Mouse (Mus musculus) WW6 (cell line): Measurements from ENCODE around the gene Tmem274.

Experiments used
- DNase-seq: peaks from one replicate; pipeline ENCODE4 v3.0.0-alpha.2; 2013; ENCODE audit warnings: low read depth, low spot score

Tmem274 gene

GRCm38 (mm10) chr4:149475096-149475495 is 2.1 kb upstream of the Tmem274 start:
- no peak for DNase-seq

GRCm38 (mm10) chr4:149484566-149484965 is 7.4 kb downstream of the Tmem274 start:
- no peak for DNase-seq

GRCm38 (mm10) chr4:149485053-149485824 is 8.1 kb downstream of the Tmem274 start, which contains the start of the genes Nmnat1 and Lzic:
TSS of gene Nmnat1 (minus strand) at chr4:149485202.
TSS of gene Lzic (plus strand) at chr4:149485229.
- DNase-seq: peak; percentile 90

GRCm38 (mm10) chr4:149485825-149486206 is 8.6 kb downstream of the Tmem274 start:
- no peak for DNase-seq

GRCm38 (mm10) chr4:149487729-149488128 is 10.6 kb downstream of the Tmem274 start:
- DNase-seq: no peak

DNA sequence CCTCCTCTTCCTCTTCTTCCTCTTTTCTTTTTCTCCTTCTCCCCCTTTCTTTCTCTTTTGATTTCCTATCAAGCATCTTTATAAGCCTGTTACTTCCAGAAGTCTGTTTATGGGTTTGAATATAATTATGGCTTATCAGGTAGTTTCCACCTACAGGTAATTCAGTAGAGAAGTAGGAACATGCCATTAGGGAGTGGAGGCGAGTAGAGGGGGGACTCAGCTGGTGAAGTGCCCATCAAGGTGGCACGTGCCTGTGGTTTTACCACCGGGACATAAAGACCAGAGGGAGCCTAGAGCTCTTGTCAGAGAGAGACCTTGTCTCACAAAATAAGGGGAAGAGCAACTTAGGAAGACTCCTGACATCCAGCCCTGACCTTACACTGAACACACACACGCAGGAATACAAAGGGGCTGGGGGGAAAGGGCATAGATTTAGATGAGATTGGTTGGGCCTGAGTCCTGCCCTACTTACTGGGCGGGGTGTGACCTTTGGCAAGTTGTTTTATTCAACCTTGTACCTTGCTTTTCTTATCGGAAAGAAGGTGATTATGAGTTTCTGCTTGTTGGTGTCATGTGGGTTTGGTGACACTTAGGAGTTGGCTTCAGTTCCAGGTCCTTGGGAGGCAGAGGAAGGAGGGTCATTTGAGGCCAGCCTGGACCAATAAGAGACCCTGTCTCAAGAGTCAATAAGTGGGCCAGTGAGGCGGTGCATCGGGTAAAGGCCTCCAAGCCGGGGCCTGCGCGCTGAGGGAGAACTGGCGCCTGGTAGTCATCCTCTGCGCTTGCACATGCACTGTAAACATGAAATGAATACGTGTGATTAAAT is 12.4 kb downstream of the Tmem274 start:
- no peak for DNase-seq

DNA sequence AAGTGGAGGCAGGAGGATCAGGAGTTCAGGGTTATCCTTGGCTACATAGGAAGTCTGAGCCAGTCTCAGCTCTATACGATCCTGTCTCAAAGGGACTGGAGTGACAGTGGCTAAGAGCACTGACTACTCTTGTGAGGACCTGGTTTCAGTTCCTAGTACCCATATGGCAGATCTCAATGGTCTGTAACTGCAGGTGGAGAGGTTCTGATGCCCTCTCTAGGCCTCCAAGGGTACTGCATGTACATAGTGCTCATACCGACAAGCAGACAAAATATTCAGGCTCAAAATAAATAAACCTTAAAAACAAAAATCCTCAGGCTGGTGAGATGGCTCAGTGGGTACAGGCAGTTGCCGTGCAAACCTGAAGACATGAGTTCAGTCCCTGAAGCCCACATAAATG is 14.0 kb downstream of the Tmem274 start:
- DNase-seq: no peak

DNA sequence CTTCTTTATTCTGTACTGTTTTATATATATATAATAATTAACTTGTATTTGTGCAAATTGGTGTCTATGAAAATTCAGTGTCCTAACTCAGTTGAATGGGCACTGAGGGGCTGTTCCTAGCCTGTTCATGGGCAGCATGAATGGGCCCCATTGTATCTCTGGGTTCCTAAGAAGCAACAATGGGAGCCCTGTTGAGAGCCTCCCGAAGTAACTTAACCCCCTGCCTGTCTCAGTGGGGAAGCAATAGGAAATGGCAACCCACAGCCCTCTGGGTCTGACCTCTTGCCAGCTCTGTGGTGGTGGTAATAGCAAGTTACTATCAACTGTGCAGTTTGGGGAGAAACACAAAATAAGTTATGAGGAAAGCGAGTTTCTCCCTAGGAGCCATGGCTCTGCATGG is 19.4 kb downstream of the Tmem274 start:
- DNase-seq: no peak

- DNase-seq: no peak
Measured at GRCm38 (mm10) chr4:149498901-149499300, 21.7 kb downstream of the Tmem274 start.

DNA sequence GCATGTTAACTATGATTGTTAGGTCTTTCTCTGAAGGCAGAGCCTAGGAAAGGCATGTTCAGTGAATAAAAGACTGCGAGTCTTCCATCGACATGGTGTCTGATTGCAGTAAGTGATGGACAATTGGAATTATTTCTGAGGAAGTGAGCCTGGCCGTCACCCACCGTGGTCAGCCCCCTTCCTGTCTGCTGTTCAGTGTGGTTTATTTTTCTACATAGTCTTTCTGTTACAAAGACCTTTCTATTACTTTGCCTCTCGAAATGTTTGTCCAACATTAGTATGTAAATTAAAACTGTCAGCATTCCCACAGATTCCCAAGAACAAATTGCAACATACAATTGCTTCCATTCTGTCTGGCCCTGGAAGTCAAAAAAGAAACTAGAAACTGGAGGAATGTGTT is 22.6 kb downstream of the Tmem274 start:
- no peak for DNase-seq

DNA sequence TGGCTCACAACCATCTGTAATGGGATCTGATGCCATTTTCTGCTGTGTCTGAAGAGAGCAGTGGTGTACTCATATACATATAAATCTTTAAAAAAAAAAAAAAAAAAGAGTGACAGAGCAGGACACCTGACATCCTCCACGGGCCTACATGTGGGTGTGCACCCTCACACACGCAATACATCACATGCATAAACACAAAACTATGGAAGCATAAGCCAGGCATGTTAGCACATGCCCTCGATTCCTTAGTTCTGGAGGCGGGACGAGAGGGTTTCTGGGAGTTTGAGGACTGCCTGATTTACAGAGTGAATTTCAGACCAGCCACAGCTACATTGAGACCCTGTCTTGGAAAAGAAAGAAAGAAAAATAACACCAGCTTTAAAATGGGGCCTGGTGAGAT is 27.2 kb downstream of the Tmem274 start:
- no peak for DNase-seq

DNA sequence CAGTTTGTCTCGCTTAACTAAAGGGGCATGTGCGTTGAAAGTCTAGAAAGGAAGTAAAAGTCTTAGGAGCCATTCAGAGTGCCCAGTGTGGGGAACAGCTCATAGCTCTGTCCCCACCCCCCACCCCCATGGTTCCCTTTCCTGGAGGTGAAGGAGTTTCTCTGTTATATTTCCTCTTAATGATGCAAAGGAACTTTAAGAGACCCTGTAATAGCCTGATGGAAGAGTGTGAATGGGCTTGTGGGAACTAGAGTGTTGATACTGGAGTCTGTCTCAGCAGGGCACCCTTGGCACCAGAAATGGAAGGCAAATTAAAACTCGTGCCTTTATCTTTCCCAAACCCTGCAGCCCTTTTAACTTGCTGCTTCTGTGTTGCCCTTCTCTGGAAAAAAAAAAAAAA is 27.7 kb downstream of the Tmem274 start:
- DNase-seq: no peak

- no peak for DNase-seq
Measured at GRCm38 (mm10) chr4:149505261-149505967, 28.2 kb downstream of the Tmem274 start.

GRCm38 (mm10) chr4:149506904-149507303 is 29.7 kb downstream of the Tmem274 start:
- DNase-seq: no peak

- no peak for DNase-seq
Measured at GRCm38 (mm10) chr4:149511221-149511646, 34.1 kb downstream of the Tmem274 start.

DNA sequence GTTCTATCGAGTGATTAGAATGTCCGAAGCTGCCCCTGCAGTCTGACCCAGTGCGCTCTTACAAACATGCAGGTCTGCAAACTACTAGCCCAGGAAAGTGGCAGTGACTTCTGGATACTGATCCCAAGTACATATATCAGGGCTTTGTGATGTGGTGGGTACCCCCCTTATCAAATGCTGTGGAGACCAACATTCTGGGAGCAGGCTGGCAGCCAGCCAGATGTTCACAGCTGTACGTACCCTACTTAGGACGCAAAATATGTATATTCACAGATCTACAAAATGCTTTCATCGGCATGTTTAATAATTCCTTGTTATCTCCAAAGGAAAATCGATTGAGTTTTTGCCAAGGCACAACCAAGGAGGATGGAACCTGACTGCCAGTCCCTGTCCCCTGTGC is 34.9 kb downstream of the Tmem274 start:
- DNase-seq: no peak

DNA sequence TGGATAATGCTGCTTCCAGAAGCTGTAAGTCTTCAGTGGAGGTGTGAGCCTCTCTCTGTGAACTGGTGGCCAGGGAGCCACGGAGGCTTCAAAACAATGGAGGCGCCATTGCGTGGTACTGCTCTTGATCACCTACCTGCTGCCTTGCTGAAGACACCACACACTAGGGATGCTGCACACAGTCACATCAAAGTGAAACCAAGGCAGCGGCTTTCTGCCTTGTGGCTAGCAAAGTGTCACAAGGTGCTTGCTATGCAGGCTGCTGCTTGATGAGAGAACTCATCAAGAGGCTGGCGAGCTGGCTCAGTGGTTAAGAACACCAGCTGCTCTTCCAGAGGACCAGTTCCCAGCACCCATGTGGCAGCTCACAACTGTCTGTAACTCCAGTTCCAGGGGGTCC is 38.5 kb downstream of the Tmem274 start:
- DNase-seq: no peak

GRCm38 (mm10) chr4:149517868-149518340 is 40.7 kb downstream of the Tmem274 start, which contains the start of gene Ctnnbip1:
TSS of gene Ctnnbip1 (plus strand) at chr4:149518236.
- DNase-seq: peak; percentile 93

GRCm38 (mm10) chr4:149518351-149519220 is 41.4 kb downstream of the Tmem274 start:
- DNase-seq: no peak

GRCm38 (mm10) chr4:149521258-149521657 is 44.1 kb downstream of the Tmem274 start:
- no peak for DNase-seq

GRCm38 (mm10) chr4:149523961-149524360 is 46.8 kb downstream of the Tmem274 start:
- DNase-seq: no peak
